Mouse (Mus musculus): ENCODE results near the gene Rab10. TPM values are rescaled to one million over a fixed set of nuclear protein-coding genes. Genes with fewer than 3 reads are reported as not detected.

Rab10 gene
- polyA plus RNA-seq, 1 experiment from 2014 or later, result 120 TPM

DNA sequence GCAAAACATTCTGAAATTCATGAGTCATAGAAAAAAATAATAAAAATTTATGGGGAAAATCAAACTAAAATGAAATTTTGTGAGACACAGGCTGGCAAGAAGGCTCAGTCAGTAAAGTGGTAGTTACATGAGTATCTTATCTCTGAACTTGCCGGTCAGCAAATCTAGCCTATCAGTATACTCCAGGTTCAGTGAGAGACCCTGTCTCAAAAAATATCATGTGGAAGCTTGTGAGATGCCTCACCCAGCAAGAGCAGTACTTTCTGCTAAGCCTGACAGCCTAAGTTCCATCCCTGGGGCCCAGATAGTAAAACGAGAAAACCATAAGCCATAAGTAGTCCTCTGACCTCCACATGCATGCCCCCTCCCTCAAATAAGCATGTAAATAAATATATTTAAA, 44.6 kb downstream of the Rab10 start:
- Histone ChIP-seq H3K4me2 (ENCODE audit: low read length) (no peak overlapping the region), H3K27me3 (replicated peaks; ENCODE audit: control insufficient read depth, insufficient read depth, low read length) (no peaks in the 10 kb centered on the region), H3K36me3 (ENCODE audit: control insufficient read depth, insufficient read depth, low read length) (0 out of 2 replicates have a peak, but pooled peaks cover 6% of the 10 kb centered on the region), H3K4me1 (ENCODE audit: control insufficient read depth, insufficient read depth, low read length) (no peaks in the 10 kb centered on the region), H3K9me3 (replicated peaks; ENCODE audit: control insufficient read depth, low read length) (no peaks in the 10 kb centered on the region), H3K27ac (ENCODE audit: low read depth, low read length) (no peak overlapping the region), H3K4me3 (ENCODE audit: low read depth, low read length) (no peak overlapping the region), H3K9ac (ENCODE audit: low read length) (no peak overlapping the region)
- no peak for DNase-seq (ENCODE audit: low spot score)
- WGBS, result 98% methylated on average over 2 of the region's 2 CpGs
- no peak for ATAC-seq

DNA sequence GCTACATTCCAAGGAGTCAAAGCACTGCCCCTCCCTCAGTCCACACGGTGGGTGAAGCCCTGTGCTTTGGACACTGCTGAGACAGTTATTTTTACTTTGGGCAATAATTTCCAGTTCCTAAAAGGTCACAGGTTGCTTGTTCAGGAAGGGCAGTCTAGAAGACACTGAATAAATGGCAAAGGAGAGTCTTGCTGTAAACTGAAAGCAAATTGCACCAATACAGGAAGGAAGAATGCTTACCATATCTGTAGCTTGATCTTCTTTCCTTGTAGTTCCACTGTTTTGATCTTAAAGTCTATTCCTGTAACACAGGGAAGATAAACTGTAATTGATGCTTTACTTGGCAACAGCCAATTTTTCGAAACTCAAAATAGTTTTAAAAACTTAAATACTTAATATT, 45.3 kb downstream of the Rab10 start:
- Histone ChIP-seq H3K27me3 (replicated peaks; ENCODE audit: control insufficient read depth, insufficient read depth, low read length) (no peaks in the 10 kb centered on the region), H3K4me3 (ENCODE audit: low read depth, low read length) (no peak overlapping the region), H3K4me2 (ENCODE audit: low read length) (no peak overlapping the region), H3K9ac (ENCODE audit: low read length) (no peak overlapping the region), H3K27ac (ENCODE audit: low read depth, low read length) (no peak overlapping the region), H3K36me3 (ENCODE audit: control insufficient read depth, insufficient read depth, low read length) (0 out of 2 replicates have a peak, but pooled peaks cover 6% of the 10 kb centered on the region), H3K4me1 (ENCODE audit: control insufficient read depth, insufficient read depth, low read length) (no peaks in the 10 kb centered on the region), H3K9me3 (replicated peaks; ENCODE audit: control insufficient read depth, low read length) (no peaks in the 10 kb centered on the region)
- ATAC-seq, result no peak
- no peak for DNase-seq (ENCODE audit: low spot score)
- WGBS, result 81% methylated on average over 2 of the region's 2 CpGs

GRCm38 (mm10) chr12:3261596-3261995, 48.2 kb downstream of the Rab10 start:
- H3K27me3 ChIP-seq (replicated peaks; ENCODE audit: control insufficient read depth, insufficient read depth, low read length), result no peaks in the 10 kb centered on the region
- H3K4me3 ChIP-seq (ENCODE audit: low read depth, low read length), result no peak overlapping the region
- no peak overlapping the region for H3K4me2 ChIP-seq (ENCODE audit: low read length)
- H3K9ac ChIP-seq (ENCODE audit: low read length), result no peak overlapping the region
- 0 out of 2 replicates have a peak, but pooled peaks cover 11% of the 10 kb centered on the region for H3K36me3 ChIP-seq (ENCODE audit: control insufficient read depth, insufficient read depth, low read length)
- no peaks in the 10 kb centered on the region for H3K9me3 ChIP-seq (replicated peaks; ENCODE audit: control insufficient read depth, low read length)
- H3K27ac ChIP-seq (ENCODE audit: low read depth, low read length), result no peak overlapping the region
- WGBS, result 97% methylated on average over 25 of the region's 25 CpGs
- DNase-seq (ENCODE audit: low spot score) (no peak), ATAC-seq (no peak)
- no peaks in the 10 kb centered on the region for H3K4me1 ChIP-seq (ENCODE audit: control insufficient read depth, insufficient read depth, low read length)

GRCm38 (mm10) chr12:3255966-3256365, 53.8 kb downstream of the Rab10 start:
- Histone ChIP-seq H3K9me3 (replicated peaks; ENCODE audit: control insufficient read depth, low read length) (no peaks in the 10 kb centered on the region), H3K4me3 (ENCODE audit: low read depth, low read length) (no peak overlapping the region), H3K4me1 (ENCODE audit: control insufficient read depth, insufficient read depth, low read length) (no peaks in the 10 kb centered on the region), H3K27ac (ENCODE audit: low read depth, low read length) (no peak overlapping the region), H3K4me2 (ENCODE audit: low read length) (no peak overlapping the region), H3K27me3 (replicated peaks; ENCODE audit: control insufficient read depth, insufficient read depth, low read length) (no peaks in the 10 kb centered on the region), H3K9ac (ENCODE audit: low read length) (no peak overlapping the region), H3K36me3 (ENCODE audit: control insufficient read depth, insufficient read depth, low read length) (peaks cover 40% of the 10 kb centered on the region)
- DNase-seq (ENCODE audit: low spot score), result no peak
- ATAC-seq, result no peak

DNA sequence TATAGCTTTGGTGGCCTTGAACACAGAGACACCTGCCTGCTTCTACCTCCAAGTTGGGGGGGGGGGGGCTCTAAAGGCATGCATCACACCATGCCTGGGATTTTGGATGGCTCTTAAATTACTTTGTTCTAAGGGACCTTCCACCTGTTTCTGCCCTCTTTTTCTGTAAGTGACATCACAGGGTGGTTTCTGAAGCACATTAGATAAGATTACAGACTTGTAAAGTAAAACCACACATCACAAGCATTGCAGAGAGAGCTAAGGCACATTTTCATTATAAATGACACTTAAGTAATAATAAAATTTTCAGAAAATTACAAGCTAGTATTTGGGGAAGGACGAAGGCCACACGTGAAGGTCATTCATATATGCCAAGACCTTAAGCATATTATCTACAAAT, 54.3 kb downstream of the Rab10 start:
- Histone ChIP-seq H3K9ac (ENCODE audit: low read length) (no peak overlapping the region), H3K9me3 (replicated peaks; ENCODE audit: control insufficient read depth, low read length) (no peaks in the 10 kb centered on the region), H3K27ac (ENCODE audit: low read depth, low read length) (no peak overlapping the region), H3K36me3 (ENCODE audit: control insufficient read depth, insufficient read depth, low read length) (peaks cover 43% of the 10 kb centered on the region), H3K4me2 (ENCODE audit: low read length) (no peak overlapping the region), H3K4me1 (ENCODE audit: control insufficient read depth, insufficient read depth, low read length) (no peaks in the 10 kb centered on the region), H3K4me3 (ENCODE audit: low read depth, low read length) (no peak overlapping the region), H3K27me3 (replicated peaks; ENCODE audit: control insufficient read depth, insufficient read depth, low read length) (no peaks in the 10 kb centered on the region)
- WGBS, result 96% methylated on average over 2 of the region's 2 CpGs
- no peak for ATAC-seq
- DNase-seq (ENCODE audit: low spot score), result no peak

- Histone ChIP-seq H3K4me1 (ENCODE audit: control insufficient read depth, insufficient read depth, low read length) (no peaks in the 10 kb centered on the region), H3K27ac (ENCODE audit: low read depth, low read length) (no peak overlapping the region), H3K9ac (ENCODE audit: low read length) (no peak overlapping the region), H3K27me3 (replicated peaks; ENCODE audit: control insufficient read depth, insufficient read depth, low read length) (no peaks in the 10 kb centered on the region), H3K4me2 (ENCODE audit: low read length) (no peak overlapping the region), H3K4me3 (ENCODE audit: low read depth, low read length) (no peak overlapping the region), H3K9me3 (replicated peaks; ENCODE audit: control insufficient read depth, low read length) (no peaks in the 10 kb centered on the region), H3K36me3 (ENCODE audit: control insufficient read depth, insufficient read depth, low read length) (peaks cover 55% of the 10 kb centered on the region)
- ATAC-seq (no peak), DNase-seq (ENCODE audit: low spot score) (no peak)
These were observed 56.2 kb downstream of the Rab10 start for GRCm38 (mm10) chr12:3253591-3253990.

- no peak for ATAC-seq
These were observed 63.7 kb downstream of the Rab10 start for GRCm38 (mm10) chr12:3246091-3246490.

GRCm38 (mm10) chr12:3239544-3239943, 70.2 kb downstream of the Rab10 start:
- Histone ChIP-seq H3K4me3 (ENCODE audit: low read depth, low read length) (no peak overlapping the region), H3K4me2 (ENCODE audit: low read length) (no peak overlapping the region), H3K36me3 (ENCODE audit: control insufficient read depth, insufficient read depth, low read length) (peaks cover 29% of the 10 kb centered on the region), H3K27ac (ENCODE audit: low read depth, low read length) (no peak overlapping the region), H3K9ac (ENCODE audit: low read length) (no peak overlapping the region), H3K9me3 (replicated peaks; ENCODE audit: control insufficient read depth, low read length) (no peaks in the 10 kb centered on the region), H3K27me3 (replicated peaks; ENCODE audit: control insufficient read depth, insufficient read depth, low read length) (no peaks in the 10 kb centered on the region), H3K4me1 (ENCODE audit: control insufficient read depth, insufficient read depth, low read length) (no peaks in the 10 kb centered on the region)
- ATAC-seq (no peak), DNase-seq (ENCODE audit: low spot score) (no peak)
- 93% methylated on average over 1 of the region's 1 CpGs for WGBS

More at GRCm38 (mm10) chr12:3246091-3246490, 63.7 kb downstream of the Rab10 start:
- Histone ChIP-seq H3K27ac (ENCODE audit: low read depth, low read length) (no peak overlapping the region), H3K9me3 (replicated peaks; ENCODE audit: control insufficient read depth, low read length) (no peaks in the 10 kb centered on the region), H3K27me3 (replicated peaks; ENCODE audit: control insufficient read depth, insufficient read depth, low read length) (no peaks in the 10 kb centered on the region), H3K4me3 (ENCODE audit: low read depth, low read length) (no peak overlapping the region), H3K4me1 (ENCODE audit: control insufficient read depth, insufficient read depth, low read length) (no peaks in the 10 kb centered on the region), H3K4me2 (ENCODE audit: low read length) (no peak overlapping the region), H3K9ac (ENCODE audit: low read length) (no peak overlapping the region), H3K36me3 (ENCODE audit: control insufficient read depth, insufficient read depth, low read length) (peaks cover 25% of the 10 kb centered on the region; the same call in 1 of the 2 replicates)
- 92% methylated on average over 6 of the region's 6 CpGs for WGBS
- no peak for DNase-seq (ENCODE audit: low spot score)

GRCm38 (mm10) chr12:3238361-3239051, 71.3 kb downstream of the Rab10 start:
- ATAC-seq (peak; percentile 5), DNase-seq (ENCODE audit: low spot score) (peak; percentile 74)
- Histone ChIP-seq H3K27ac (ENCODE audit: low read depth, low read length) (no peak overlapping the region), H3K27me3 (replicated peaks; ENCODE audit: control insufficient read depth, insufficient read depth, low read length) (no peaks in the 10 kb centered on the region), H3K36me3 (ENCODE audit: control insufficient read depth, insufficient read depth, low read length) (peaks cover 29% of the 10 kb centered on the region), H3K9me3 (replicated peaks; ENCODE audit: control insufficient read depth, low read length) (no peaks in the 10 kb centered on the region), H3K4me2 (ENCODE audit: low read length) (no peak overlapping the region), H3K9ac (ENCODE audit: low read length) (no peak overlapping the region), H3K4me3 (ENCODE audit: low read depth, low read length) (no peak overlapping the region), H3K4me1 (ENCODE audit: control insufficient read depth, insufficient read depth, low read length) (no peaks in the 10 kb centered on the region)
- 77% methylated on average over 16 of the region's 16 CpGs for WGBS

Measured in forebrain, embryonic 14.5 days (tissue).